Mouse (Mus musculus) embryonic fibroblast, embryonic 13.5 days (primary cell): ENCODE measurements at regions not wholly inside any gene's neighbourhood (a gene's known extent, or its start where the extent isn't known, plus 50 kb on each side); places are given as distances from the start of the nearest gene placed in this dataset.

ENCODE experiments used
- H3K27ac ChIP-seq: 2 replicates; pipeline ENCODE4 v1.5.1; 2012; ENCODE audit warnings: low read length, control low read depth, inconsistent platforms; ENCODE audit not compliant: insufficient read depth
- H3K4me1 ChIP-seq: 2 replicates; pipeline ENCODE4 v1.6.1; 2011; ENCODE audit warnings: low read length; ENCODE audit not compliant: control insufficient read depth, insufficient read depth
- H3K4me3 ChIP-seq: 2 replicates; pipeline ENCODE4 v1.5.1; 2011; ENCODE audit warnings: mild to moderate bottlenecking, control low read depth, low read length; ENCODE audit not compliant: insufficient read depth
- CTCF ChIP-seq: IDR thresholded peaks from 2 replicates; pipeline ENCODE4 v1.5.1; 2011; ENCODE audit warnings: mild to moderate bottlenecking, control low read depth, low read length, moderate library complexity, borderline replicate concordance; ENCODE audit not compliant: insufficient read depth
- POLR2A ChIP-seq: IDR thresholded peaks from 2 replicates; pipeline ENCODE4 v1.6.1; 2011; ENCODE audit warnings: low read depth, mild to moderate bottlenecking, control low read depth, low read length, moderate library complexity

DNA sequence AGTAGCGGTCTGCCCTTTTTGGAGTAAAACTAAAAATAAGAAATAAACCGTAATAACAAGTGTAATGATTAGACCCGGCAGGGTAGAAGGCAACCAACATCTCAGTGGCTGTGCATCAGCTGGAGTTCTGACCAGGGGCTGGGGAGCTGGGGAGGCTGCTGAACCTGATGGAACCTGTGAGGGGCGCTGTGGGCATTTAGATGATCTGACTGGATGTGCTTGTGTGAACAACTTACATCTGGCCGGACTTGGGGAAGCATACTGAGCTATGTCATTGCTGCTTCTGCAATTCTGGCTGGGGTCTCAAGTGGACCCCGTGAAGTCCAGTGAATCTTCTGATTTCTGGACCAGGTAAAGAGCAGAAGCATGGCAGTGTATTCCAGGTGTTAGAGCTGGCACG, 138.4 kb downstream of the Plekhb2 start:
- TF ChIP-seq POLR2A (no peak), CTCF (no peak)
- Histone ChIP-seq H3K4me1 (no peaks in the 10 kb centered on the region), H3K4me3 (no peak overlapping the region), H3K27ac (no peak overlapping the region)

GRCm38 (mm10) chr1:35000801-35001200, 151.0 kb downstream of the Plekhb2 start:
- Histone ChIP-seq H3K4me1 (no peaks in the 10 kb centered on the region), H3K27ac (no peak overlapping the region), H3K4me3 (no peak overlapping the region)
- no peak for TF ChIP-seq CTCF
- no peak for TF ChIP-seq POLR2A

GRCm38 (mm10) chr1:35017471-35017870, 167.7 kb downstream of the Plekhb2 start:
- Histone ChIP-seq H3K27ac (no peak overlapping the region), H3K4me3 (no peak overlapping the region), H3K4me1 (no peaks in the 10 kb centered on the region)
- TF ChIP-seq POLR2A (no peak), CTCF (no peak)

DNA sequence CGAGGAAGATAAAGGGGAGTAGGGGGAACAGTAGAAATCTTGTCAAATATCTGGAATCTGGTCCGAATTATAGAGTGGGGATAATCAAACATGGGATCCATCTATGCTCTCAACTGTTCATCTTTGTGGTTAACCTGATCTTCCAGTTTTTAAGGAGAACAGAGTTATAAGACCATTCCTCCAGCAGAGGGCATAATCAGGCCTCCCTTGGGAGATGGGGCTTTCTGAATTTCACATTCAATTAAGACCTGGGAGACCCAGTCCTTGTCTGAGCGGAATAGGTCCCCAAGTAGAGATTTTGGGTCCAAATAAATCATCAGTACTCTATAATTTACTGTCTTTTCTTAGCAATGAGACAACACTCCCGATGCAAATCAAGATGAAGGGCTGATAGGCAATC, 182.8 kb downstream of the Plekhb2 start:
- Histone ChIP-seq H3K4me3 (no peak overlapping the region), H3K4me1 (no peaks in the 10 kb centered on the region), H3K27ac (no peak overlapping the region)
- TF ChIP-seq CTCF (no peak), POLR2A (no peak)

GRCm38 (mm10) chr1:35072811-35073210, 223.0 kb downstream of the Plekhb2 start:
- no peak overlapping the region for H3K27ac ChIP-seq
- no peaks in the 10 kb centered on the region for H3K4me1 ChIP-seq
- no peak for TF ChIP-seq CTCF
- TF ChIP-seq POLR2A = no peak
- H3K4me3 ChIP-seq = no peak overlapping the region

GRCm38 (mm10) chr1:35094873-35095272, 245.1 kb downstream of the Plekhb2 start:
- H3K27ac ChIP-seq = no peak overlapping the region
- TF ChIP-seq POLR2A (no peak), CTCF (no peak)
- H3K4me3 ChIP-seq = no peak overlapping the region
- H3K4me1 ChIP-seq = no peaks in the 10 kb centered on the region

GRCm38 (mm10) chr1:35095785-35096184, 246.0 kb downstream of the Plekhb2 start:
- H3K4me3 ChIP-seq = no peak overlapping the region
- no peak for TF ChIP-seq CTCF
- TF ChIP-seq POLR2A = no peak
- H3K27ac ChIP-seq = no peak overlapping the region

DNA sequence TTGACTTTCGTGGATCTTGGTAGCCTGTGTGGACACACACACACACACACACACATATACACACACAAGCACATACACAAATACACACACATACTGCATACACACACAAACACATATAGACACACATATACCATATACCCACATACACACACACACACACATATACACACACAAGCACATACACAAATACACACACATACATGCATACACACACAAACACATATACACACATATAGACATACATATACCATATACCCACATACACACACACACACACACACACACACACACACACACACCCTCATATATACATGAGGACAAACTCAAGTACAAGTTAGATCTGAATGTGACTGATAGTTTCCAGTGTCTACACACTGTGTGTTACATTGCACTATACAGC, 256.9 kb downstream of the Plekhb2 start:
- TF ChIP-seq CTCF (no peak), POLR2A (no peak)
- H3K27ac ChIP-seq = no peak overlapping the region
- H3K4me3 ChIP-seq = no peak overlapping the region
- H3K4me1 ChIP-seq = no peaks in the 10 kb centered on the region

More at GRCm38 (mm10) chr1:35095785-35096184, 246.0 kb downstream of the Plekhb2 start:
- H3K4me1 ChIP-seq = no peaks in the 10 kb centered on the region

GRCm38 (mm10) chr1:35109801-35110200, 260.0 kb downstream of the Plekhb2 start:
- TF ChIP-seq POLR2A = no peak
- Histone ChIP-seq H3K4me3 (no peak overlapping the region), H3K4me1 (no peaks in the 10 kb centered on the region), H3K27ac (no peak overlapping the region)

DNA sequence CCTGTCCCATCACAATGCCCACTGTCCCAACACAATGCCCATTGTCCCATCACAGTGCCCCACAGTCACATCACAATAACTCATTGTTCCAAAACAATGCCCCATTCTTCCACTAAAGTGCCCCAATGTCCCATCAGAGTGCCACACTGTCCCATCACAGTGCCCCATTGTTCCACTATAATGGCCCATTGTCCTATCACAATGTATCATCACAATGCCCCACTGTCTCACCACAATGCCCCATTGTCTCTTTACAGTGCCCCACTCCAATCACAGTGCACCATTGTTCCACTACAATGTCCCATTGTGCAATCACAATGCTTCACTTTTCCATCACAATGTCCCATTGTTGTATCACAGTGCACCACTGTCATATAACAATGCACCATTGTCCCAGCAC, 265.7 kb downstream of the Plekhb2 start:
- Histone ChIP-seq H3K27ac (no peak overlapping the region), H3K4me1 (no peaks in the 10 kb centered on the region), H3K4me3 (no peak overlapping the region)
- TF ChIP-seq CTCF (no peak), POLR2A (no peak)

DNA sequence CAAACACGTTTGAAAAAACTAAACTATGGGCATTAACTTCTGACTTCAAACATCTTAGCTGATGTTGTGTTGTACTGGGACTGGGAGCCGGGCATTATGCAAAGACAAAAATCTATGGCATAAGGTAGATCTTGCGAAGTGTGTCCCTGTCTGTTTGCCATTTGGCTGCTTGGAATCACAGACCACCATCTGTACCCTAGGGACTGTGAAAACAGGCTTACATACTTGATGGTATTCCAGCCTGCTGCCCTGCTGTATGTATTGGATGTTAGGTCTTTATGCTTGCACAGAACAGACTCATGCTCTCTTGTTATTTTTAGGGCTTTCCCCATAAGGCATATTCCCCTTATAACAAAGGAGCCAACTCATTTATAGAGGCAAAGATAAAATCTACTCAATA, 288.1 kb downstream of the Plekhb2 start:
- H3K4me3 ChIP-seq = no peak overlapping the region
- no peak overlapping the region for H3K27ac ChIP-seq
- TF ChIP-seq CTCF (no peak), POLR2A (no peak)
- H3K4me1 ChIP-seq = no peaks in the 10 kb centered on the region
